11 mouse cellular contexts compared by ENCODE assay signal in genomic region chr5:134607121-134607520, GRCm38 (mm10). TPM values are rescaled to one million over a fixed set of nuclear protein-coding genes. Genes with fewer than 3 reads are reported as not detected.
DNase-seq lines count a peak whose midpoint lies in the region; ATAC-seq and TF ChIP-seq lines count a peak whose summit lies in the region.
"Had no signal": no experiment of that assay in that cellular context is flagged by ENCODE, and none has a peak within 500 bp of the region (broad histone marks: within the 10 kb centered on the region; RNA-seq: fewer than 3 reads in every experiment).

No protein-coding gene starts in this region.

- no peak overlapping the region for H3K4me3 ChIP-seq in liver, embryonic 15.5 days (replicated peaks)
- H3K4me3 ChIP-seq in liver, embryonic 11.5 days (ENCODE audit: low read depth, low read length): no peak overlapping the region
- no peak overlapping the region for H3K4me3 ChIP-seq in G1E (ENCODE audit: low read depth, low read length)
- H3K4me3 ChIP-seq in hindbrain, embryonic 16.5 days (ENCODE audit: low read length): no peak overlapping the region
- H3K4me3 ChIP-seq: heart, embryonic 13.5 days; midbrain, embryonic 15.5 days had no signal

- H3K9me3 ChIP-seq in liver, embryonic 15.5 days (replicated peaks): no peaks in the 10 kb centered on the region
- H3K9me3 ChIP-seq in liver, embryonic 11.5 days (ENCODE audit: control insufficient read depth, low read length): no peaks in the 10 kb centered on the region
- H3K9me3 ChIP-seq in G1E (replicated peaks): no peaks in the 10 kb centered on the region
- H3K9me3 ChIP-seq in hindbrain, embryonic 16.5 days (ENCODE audit: control insufficient read depth, low read length): no peaks in the 10 kb centered on the region
- H3K9me3 ChIP-seq: heart, embryonic 13.5 days; midbrain, embryonic 15.5 days had no signal

- no peaks in the 10 kb centered on the region for H3K36me3 ChIP-seq in liver, embryonic 15.5 days (replicated peaks)
- no peaks in the 10 kb centered on the region for H3K36me3 ChIP-seq in liver, embryonic 11.5 days (ENCODE audit: control insufficient read depth, insufficient read depth, low read length)
- peaks cover 2% of the 10 kb centered on the region for H3K36me3 ChIP-seq in G1E (replicated peaks)
- no peaks in the 10 kb centered on the region for H3K36me3 ChIP-seq in hindbrain, embryonic 16.5 days (ENCODE audit: control insufficient read depth, insufficient read depth, low read length)
- H3K36me3 ChIP-seq: midbrain, embryonic 15.5 days had no signal

- H3K27me3 ChIP-seq in liver, embryonic 15.5 days: no peaks in the 10 kb centered on the region
- no peaks in the 10 kb centered on the region for H3K27me3 ChIP-seq in liver, embryonic 11.5 days (replicated peaks; ENCODE audit: control insufficient read depth, insufficient read depth, low read length)
- H3K27me3 ChIP-seq in G1E (ENCODE audit: insufficient read depth, low read length): peaks cover 34% of the 10 kb centered on the region; the same call in 1 of the 2 replicates
- no peaks in the 10 kb centered on the region for H3K27me3 ChIP-seq in hindbrain, embryonic 16.5 days (replicated peaks; ENCODE audit: control insufficient read depth, insufficient read depth, low read length)
- H3K27me3 ChIP-seq: heart, embryonic 13.5 days; midbrain, embryonic 15.5 days had no signal

- no peak overlapping the region for H3K4me2 ChIP-seq in liver, embryonic 15.5 days
- H3K4me2 ChIP-seq in liver, embryonic 11.5 days: no peak overlapping the region
- no peak overlapping the region for H3K4me2 ChIP-seq in hindbrain, embryonic 16.5 days (ENCODE audit: low read length)
- H3K4me2 ChIP-seq: heart, embryonic 13.5 days; midbrain, embryonic 15.5 days had no signal

- no peak for DNase-seq in liver, embryonic 11.5 days (ENCODE audit: low spot score)
- no peak for DNase-seq in G1E (ENCODE audit: low spot score)
- peak; percentile 74 to 76 for DNase-seq in natural killer cell, adult 2 months (ENCODE audit: low spot score in 2 of 2)
- DNase-seq: adrenal gland, adult 8-10 months; cerebellum, postnatal 10 days had no signal

- H3K9ac ChIP-seq in liver, embryonic 15.5 days: no peak overlapping the region
- H3K9ac ChIP-seq in liver, embryonic 11.5 days (ENCODE audit: low read depth, low read length): no peak overlapping the region
- H3K9ac ChIP-seq in hindbrain, embryonic 16.5 days (ENCODE audit: low read depth, low read length): no peak overlapping the region
- H3K9ac ChIP-seq: heart, embryonic 13.5 days; midbrain, embryonic 15.5 days had no signal

- H3K4me1 ChIP-seq in liver, embryonic 15.5 days (replicated peaks): no peaks in the 10 kb centered on the region; the same call in 1 of the 2 replicates
- H3K4me1 ChIP-seq in liver, embryonic 11.5 days (replicated peaks; ENCODE audit: control insufficient read depth, insufficient read depth, low read length): no peaks in the 10 kb centered on the region; the same call in 1 of the 2 replicates
- peaks cover 32% of the 10 kb centered on the region for H3K4me1 ChIP-seq in G1E (ENCODE audit: insufficient read depth, low read depth, low read length)
- no peaks in the 10 kb centered on the region for H3K4me1 ChIP-seq in hindbrain, embryonic 16.5 days (ENCODE audit: control insufficient read depth, insufficient read depth, low read depth, low read length)
- H3K4me1 ChIP-seq: heart, embryonic 13.5 days; midbrain, embryonic 15.5 days had no signal

- 22% methylated on average over 5 of the region's 5 CpGs for WGBS in liver, embryonic 15.5 days (ENCODE audit: insufficient replicate concordance)
- WGBS in liver, embryonic 11.5 days: 46% methylated on average over 5 of the region's 5 CpGs
- 60% methylated on average over 5 of the region's 5 CpGs for WGBS in hindbrain, embryonic 16.5 days

- 0 out of 2 replicates have a peak, but pooled peaks have one; percentile 19 for ATAC-seq in liver, embryonic 15.5 days (ENCODE audit: insufficient read depth)
- ATAC-seq in liver, embryonic 11.5 days (replicated peaks; ENCODE audit: low FRiP score): no peak; the same call in 1 of the 2 replicates
- peak; percentile 69 for ATAC-seq in G1E (ENCODE audit: extremely low read depth, insufficient number of reproducible peaks, low FRiP score, poor library complexity, severe bottlenecking)
- ATAC-seq in granulocyte monocyte progenitor cell, adult 5-6 weeks (replicated peaks; ENCODE audit: poor library complexity, severe bottlenecking): peak; percentile 93
- no peak for ATAC-seq in hindbrain, embryonic 16.5 days
- no peak for ATAC-seq in cerebellum, adult (ENCODE audit: insufficient number of reproducible peaks, low FRiP score, low TSS enrichment)
- ATAC-seq: midbrain, embryonic 15.5 days had no signal

- TF ChIP-seq CTCF in G1E (IDR thresholded peaks at IDR 0.05; ENCODE audit: low read depth, low read length): no peak

- H3K27ac ChIP-seq in liver, embryonic 15.5 days (replicated peaks): no peak overlapping the region
- no peak overlapping the region for H3K27ac ChIP-seq in liver, embryonic 11.5 days (ENCODE audit: low read depth, low read length)
- no peak overlapping the region for H3K27ac ChIP-seq in hindbrain, embryonic 16.5 days (ENCODE audit: low read depth, low read length)
- H3K27ac ChIP-seq: heart, embryonic 13.5 days; midbrain, embryonic 15.5 days had no signal

RNA-seq across cellular contexts. Expression of gene Lat2, which starts 7.7 kb away (rescaled TPM):
- polyA plus RNA-seq in liver, embryonic 15.5 days (2015; fragmentation: Nextera tagmentation; extraction: Ambion mirVana): 2.2 and 2.6 TPM in 2 replicates
- 2.0 and 2.1 TPM in 2 replicates for polyA plus RNA-seq in liver, embryonic 11.5 days (2014; fragmentation: Nextera tagmentation; extraction: Ambion mirVana)
- total RNA-seq in G1E (2014; fragmentation: Nextera tagmentation) (1.5 TPM in 1 of 2 replicates, not detected in the other), G1E (2017) (12.8 and 15.0 TPM in 2 replicates)
- polyA plus RNA-seq in G1E (2012): 0.28 TPM in 1 of 2 replicates, not detected in the other
- 43.8 and 50.9 TPM in 2 replicates for total RNA-seq in granulocyte monocyte progenitor cell, adult 5-6 weeks (2014; fragmentation: Nextera tagmentation)
- total RNA-seq in granulocyte monocyte progenitor cell, adult 5-6 weeks (2017): 34.0 TPM in 2 replicates
- 2.1 and 2.6 TPM in 2 replicates for polyA plus RNA-seq in hindbrain, embryonic 16.5 days (2015; fragmentation: Nextera tagmentation; extraction: Ambion mirVana)

RNA-seq across cellular contexts. Expression of gene Rfc2, which starts 26.0 kb away (rescaled TPM):
- polyA plus RNA-seq in liver, embryonic 15.5 days (2015; fragmentation: Nextera tagmentation; extraction: Ambion mirVana): 157 and 158 TPM in 2 replicates
- 363 and 374 TPM in 2 replicates for polyA plus RNA-seq in liver, embryonic 11.5 days (2014; fragmentation: Nextera tagmentation; extraction: Ambion mirVana)
- 230 and 241 TPM in 2 replicates for total RNA-seq in G1E (2014; fragmentation: Nextera tagmentation)
- total RNA-seq in G1E (2017): 259 and 301 TPM in 2 replicates
- 72.9 and 85.2 TPM in 2 replicates for polyA plus RNA-seq in G1E (2012)
- 284 and 297 TPM in 2 replicates for total RNA-seq in granulocyte monocyte progenitor cell, adult 5-6 weeks (2014; fragmentation: Nextera tagmentation)
- 146 and 201 TPM in 2 replicates for total RNA-seq in granulocyte monocyte progenitor cell, adult 5-6 weeks (2017)
- polyA plus RNA-seq in hindbrain, embryonic 16.5 days (2015; fragmentation: Nextera tagmentation; extraction: Ambion mirVana): 189 and 192 TPM in 2 replicates

RNA-seq across cellular contexts. Expression of gene Eif4h, which starts 32.2 kb away (rescaled TPM):
- polyA plus RNA-seq in liver, embryonic 15.5 days (2015; fragmentation: Nextera tagmentation; extraction: Ambion mirVana): 171 and 194 TPM in 2 replicates
- polyA plus RNA-seq in liver, embryonic 11.5 days (2014; fragmentation: Nextera tagmentation; extraction: Ambion mirVana): 401 and 428 TPM in 2 replicates
- total RNA-seq in G1E (2014; fragmentation: Nextera tagmentation) (326 and 375 TPM in 2 replicates), G1E (2017) (258 and 290 TPM in 2 replicates)
- polyA plus RNA-seq in G1E (2012): 367 TPM in 2 replicates
- total RNA-seq in granulocyte monocyte progenitor cell, adult 5-6 weeks (2014; fragmentation: Nextera tagmentation): 226 and 246 TPM in 2 replicates
- 252 and 300 TPM in 2 replicates for total RNA-seq in granulocyte monocyte progenitor cell, adult 5-6 weeks (2017)
- polyA plus RNA-seq in hindbrain, embryonic 16.5 days (2015; fragmentation: Nextera tagmentation; extraction: Ambion mirVana): 332 and 340 TPM in 2 replicates

RNA-seq across cellular contexts. Expression of gene Syna, which starts 47.1 kb away (rescaled TPM):
- polyA plus RNA-seq in liver, embryonic 15.5 days (2015; fragmentation: Nextera tagmentation; extraction: Ambion mirVana): not detected in 2 replicates
- not detected in 2 replicates for polyA plus RNA-seq in liver, embryonic 11.5 days (2014; fragmentation: Nextera tagmentation; extraction: Ambion mirVana)
- total RNA-seq in G1E (2014; fragmentation: Nextera tagmentation) (not detected in 2 replicates), G1E (2017) (0.11 TPM in 1 of 2 replicates, not detected in the other)
- not detected in 2 replicates for polyA plus RNA-seq in G1E (2012)
- not detected in 2 replicates for total RNA-seq in granulocyte monocyte progenitor cell, adult 5-6 weeks (2014; fragmentation: Nextera tagmentation)
- not detected in 2 replicates for total RNA-seq in granulocyte monocyte progenitor cell, adult 5-6 weeks (2017)
- 0.22 and 0.45 TPM in 2 replicates for polyA plus RNA-seq in hindbrain, embryonic 16.5 days (2015; fragmentation: Nextera tagmentation; extraction: Ambion mirVana)
- total RNA-seq: adrenal gland, adult 8-10 months had no signal
- polyA plus RNA-seq: heart, embryonic 13.5 days had no signal

RNA-seq across cellular contexts. Expression of gene Clip2, which starts 54.9 kb away (rescaled TPM):
- polyA plus RNA-seq in liver, embryonic 15.5 days (2015; fragmentation: Nextera tagmentation; extraction: Ambion mirVana): 0.46 and 0.50 TPM in 2 replicates
- polyA plus RNA-seq in liver, embryonic 11.5 days (2014; fragmentation: Nextera tagmentation; extraction: Ambion mirVana): 1.4 and 1.7 TPM in 2 replicates
- total RNA-seq in G1E (2014; fragmentation: Nextera tagmentation): 0.53 TPM in 1 of 2 replicates, not detected in the other
- 0.12 and 0.38 TPM in 2 replicates for total RNA-seq in G1E (2017)
- polyA plus RNA-seq in G1E (2012): 0.28 and 0.33 TPM in 2 replicates
- 4.5 and 5.1 TPM in 2 replicates for total RNA-seq in granulocyte monocyte progenitor cell, adult 5-6 weeks (2014; fragmentation: Nextera tagmentation)
- total RNA-seq in granulocyte monocyte progenitor cell, adult 5-6 weeks (2017): 2.5 and 7.9 TPM in 2 replicates
- 14.4 and 15.8 TPM in 2 replicates for polyA plus RNA-seq in hindbrain, embryonic 16.5 days (2015; fragmentation: Nextera tagmentation; extraction: Ambion mirVana)

Comparison
In these comparisons a context has a peak if more than half of its experiments do, and no peak if none do; other contexts are left out.
1. ATAC-seq: peak in liver, embryonic 15.5 days (single experiment), G1E (single experiment) and granulocyte monocyte progenitor cell, adult 5-6 weeks (single experiment); none in liver, embryonic 11.5 days (single experiment), hindbrain, embryonic 16.5 days (single experiment) and cerebellum, adult (single experiment).
2. DNase-seq: peak in natural killer cell, adult 2 months (2 of 2); none in liver, embryonic 11.5 days (single experiment) and G1E (single experiment).